Mouse (Mus musculus): ENCODE data around the gene Zdhhc8.

Gene Zdhhc8

GRCm38 (mm10) chr16:18231047-18231446, 3.9 kb downstream of the Zdhhc8 start:
- DNase-seq (ENCODE audit: low spot score), result no peak

- DNase-seq (ENCODE audit: low spot score), result no peak
Measured at GRCm38 (mm10) chr16:18230617-18231016, 4.3 kb downstream of the Zdhhc8 start.

- DNase-seq (ENCODE audit: low spot score), result no peak
Measured at GRCm38 (mm10) chr16:18229622-18230021, 5.3 kb downstream of the Zdhhc8 start.

DNA sequence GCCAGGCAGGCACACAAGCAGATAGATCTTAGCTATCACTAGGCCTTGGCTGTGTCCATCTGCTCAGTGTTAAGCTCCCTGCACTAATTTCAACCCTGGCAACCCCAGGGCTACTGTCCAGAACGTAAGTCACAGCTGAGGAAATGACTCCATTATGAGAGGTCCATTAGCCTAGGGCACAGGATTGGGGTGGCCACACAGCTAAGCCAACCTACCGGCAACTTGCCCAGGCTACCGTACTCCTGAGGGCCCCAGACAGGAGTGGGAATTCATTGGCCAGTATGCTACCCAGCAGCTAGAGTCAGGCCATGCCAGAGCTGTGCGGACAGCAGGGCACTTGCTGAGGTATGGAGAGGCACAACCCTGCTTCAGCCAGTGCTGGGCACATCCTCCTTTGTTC, 6.1 kb downstream of the Zdhhc8 start:
- DNase-seq (ENCODE audit: low spot score), result no peak

- DNase-seq (ENCODE audit: low spot score), result no peak
Measured at GRCm38 (mm10) chr16:18227897-18228422, 7.0 kb downstream of the Zdhhc8 start.

DNA sequence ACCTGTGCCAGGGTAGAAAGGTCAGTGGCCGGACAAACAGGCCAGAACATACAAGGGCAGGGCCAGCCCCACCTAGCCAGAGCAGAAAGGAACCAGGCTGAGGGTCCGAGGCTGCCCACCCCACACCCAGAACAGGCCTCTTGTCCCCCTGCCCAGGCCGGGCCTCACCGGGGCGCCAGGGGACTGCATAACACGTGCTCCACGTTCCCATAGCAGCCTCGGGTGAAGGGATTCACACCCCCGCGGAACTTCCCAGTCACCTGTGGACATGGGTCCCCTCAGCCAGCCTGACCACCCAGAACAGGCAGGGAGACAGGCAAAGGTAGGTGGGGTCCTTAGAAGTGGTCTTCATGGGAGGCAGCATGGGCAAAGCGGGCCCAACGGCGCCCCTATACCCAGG, 7.7 kb downstream of the Zdhhc8 start:
- DNase-seq (ENCODE audit: low spot score), result no peak

GRCm38 (mm10) chr16:18222188-18222587, 12.7 kb downstream of the Zdhhc8 start:
- no peak for DNase-seq (ENCODE audit: low spot score)

- DNase-seq (ENCODE audit: low spot score), result no peak
Measured at GRCm38 (mm10) chr16:18221543-18221898, 13.4 kb downstream of the Zdhhc8 start.

GRCm38 (mm10) chr16:18220856-18221542, 13.9 kb downstream of the Zdhhc8 start:
- no peak for DNase-seq (ENCODE audit: low spot score)

- DNase-seq (ENCODE audit: low spot score), result no peak
Measured at GRCm38 (mm10) chr16:18220001-18220400, 14.9 kb downstream of the Zdhhc8 start.

DNA sequence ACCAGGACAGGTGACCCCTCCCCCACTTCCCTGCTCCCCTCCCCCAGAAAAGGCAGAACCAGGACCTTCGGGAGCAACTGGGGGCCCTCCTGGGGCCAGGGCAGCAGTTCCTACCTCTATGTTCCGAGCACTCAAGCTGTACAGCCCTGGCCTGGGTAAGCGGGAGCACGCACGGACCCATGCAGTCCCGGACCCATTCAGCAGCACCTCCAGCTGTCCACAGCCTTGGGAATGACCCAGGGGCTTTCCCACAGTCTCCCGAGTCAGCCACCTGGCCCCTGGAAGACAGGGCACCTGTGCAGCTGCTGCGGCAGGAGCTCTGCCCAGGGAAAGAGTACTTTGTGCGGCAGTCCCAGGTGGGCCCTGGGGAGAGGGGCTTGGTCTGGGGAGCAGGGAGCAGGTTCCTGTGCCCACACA, 16.3 kb downstream of the Zdhhc8 start:
- no peak for DNase-seq (ENCODE audit: low spot score)

DNA sequence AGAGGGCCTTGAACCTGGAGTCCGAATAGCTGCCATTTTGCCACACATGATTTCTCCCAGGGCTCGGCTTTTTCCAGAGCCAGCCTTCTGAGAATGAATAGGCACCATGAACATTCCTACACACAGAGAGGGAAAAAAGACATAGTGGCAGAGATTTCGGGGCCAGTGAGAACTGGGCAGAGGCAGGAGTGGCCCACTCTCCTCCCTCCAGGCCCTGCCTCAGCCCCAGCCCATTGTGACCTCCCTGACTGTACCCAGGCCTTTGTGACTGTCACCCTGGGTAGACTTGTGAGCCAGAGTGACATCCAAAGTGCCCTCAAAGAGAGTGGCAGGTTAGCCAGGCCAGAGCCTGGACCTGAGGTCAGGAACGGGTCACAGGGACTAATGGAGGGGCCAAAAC, 17.4 kb downstream of the Zdhhc8 start, which contains the start of gene Ccdc188:
Gene Ccdc188, plus strand, starts transcription at position 301 of the 400 bp plus-strand sequence.
- DNase-seq (ENCODE audit: low spot score), result no peak

GRCm38 (mm10) chr16:18214858-18215257, 20.1 kb downstream of the Zdhhc8 start:
- DNase-seq (ENCODE audit: low spot score), result no peak

DNA sequence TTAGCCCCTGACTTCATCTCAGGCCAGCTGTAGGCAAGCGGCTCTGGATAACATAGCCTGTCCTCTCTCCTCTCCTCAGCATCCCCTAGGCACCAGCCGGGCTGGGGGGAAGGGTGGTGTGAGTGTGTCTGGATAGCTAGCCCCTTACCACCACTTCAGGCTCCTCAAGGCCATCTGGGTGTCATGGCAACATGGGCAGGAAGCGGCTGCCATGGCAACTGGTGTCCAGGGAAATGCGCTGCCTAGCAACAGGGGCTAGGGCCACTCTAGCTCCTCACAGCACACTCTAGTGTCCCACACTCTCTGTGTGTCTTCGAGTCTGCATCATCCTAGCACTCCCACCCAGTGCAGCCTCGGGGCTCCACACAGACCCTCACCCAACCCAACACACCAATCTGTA, 21.2 kb downstream of the Zdhhc8 start:
- no peak for DNase-seq (ENCODE audit: low spot score)

GRCm38 (mm10) chr16:18211417-18212171, 23.3 kb downstream of the Zdhhc8 start:
- peak; percentile 88 for DNase-seq (ENCODE audit: low spot score)

DNA sequence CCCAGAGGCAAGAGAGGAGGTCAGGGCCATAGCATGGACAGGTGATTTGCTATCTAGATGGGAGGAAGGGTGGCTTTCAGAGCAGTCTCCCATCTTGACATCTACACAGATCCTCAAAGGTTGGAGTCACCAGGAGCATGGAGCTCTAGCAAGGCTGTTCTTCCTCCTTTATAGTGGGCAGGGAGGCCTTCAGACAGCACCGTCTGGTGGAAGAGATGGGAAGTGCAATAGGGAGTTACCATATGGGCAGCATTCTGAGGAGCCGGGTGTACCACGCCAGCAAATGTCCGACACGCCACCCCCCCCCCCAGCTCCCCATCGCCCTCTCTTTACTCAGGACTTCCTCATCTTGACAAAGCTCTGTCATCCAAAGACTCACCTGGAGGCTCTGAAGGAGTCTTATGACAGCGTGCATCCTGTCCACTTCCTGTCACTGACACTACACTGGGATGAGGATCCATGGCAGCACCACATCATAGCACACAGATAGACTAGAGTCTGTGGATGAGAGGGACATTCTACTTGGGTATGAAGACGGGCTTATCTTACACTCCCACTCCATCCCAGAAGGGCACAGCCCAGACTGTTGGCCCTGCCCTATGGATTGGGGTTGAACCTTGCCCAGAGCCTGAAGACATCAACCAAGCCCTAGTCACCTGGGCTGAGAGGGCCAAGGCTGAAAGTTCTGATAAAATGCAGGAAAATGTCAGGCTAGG, 24.1 kb downstream of the Zdhhc8 start:
- peak; percentile 75 for DNase-seq (ENCODE audit: low spot score)

DNA sequence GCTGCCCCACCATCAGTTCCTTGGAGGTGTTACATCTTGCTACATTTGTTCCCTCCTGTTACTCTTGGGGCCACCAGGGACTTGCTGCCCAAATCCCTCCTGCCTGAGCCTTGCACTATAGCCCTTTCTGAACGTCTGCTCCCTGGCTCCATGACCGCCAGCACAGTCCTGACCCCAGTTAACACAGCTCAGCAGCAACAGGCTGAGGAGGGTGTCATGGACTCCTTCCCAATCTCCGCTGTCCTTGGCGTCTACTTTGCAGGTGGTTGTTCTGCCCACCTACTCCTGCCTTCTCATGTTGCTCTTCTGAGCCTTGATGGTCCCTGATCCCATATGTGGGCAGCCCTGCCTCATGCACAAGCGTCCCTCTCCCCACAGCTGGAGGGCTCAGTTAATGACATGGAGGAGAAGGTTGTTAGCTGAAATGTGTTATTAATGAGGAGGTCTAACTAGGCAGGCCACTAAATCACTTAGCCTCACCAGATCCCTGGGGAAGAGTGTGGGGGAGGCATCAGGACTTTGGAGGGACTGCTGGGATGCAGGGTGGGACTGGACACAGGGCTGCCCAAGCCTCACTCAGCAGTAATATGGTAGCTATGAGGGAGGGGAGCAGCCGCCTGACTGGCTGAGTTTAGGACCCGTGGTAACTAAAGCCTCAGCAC, 31.4 kb downstream of the Zdhhc8 start:
- no peak for DNase-seq (ENCODE audit: low spot score)

DNA sequence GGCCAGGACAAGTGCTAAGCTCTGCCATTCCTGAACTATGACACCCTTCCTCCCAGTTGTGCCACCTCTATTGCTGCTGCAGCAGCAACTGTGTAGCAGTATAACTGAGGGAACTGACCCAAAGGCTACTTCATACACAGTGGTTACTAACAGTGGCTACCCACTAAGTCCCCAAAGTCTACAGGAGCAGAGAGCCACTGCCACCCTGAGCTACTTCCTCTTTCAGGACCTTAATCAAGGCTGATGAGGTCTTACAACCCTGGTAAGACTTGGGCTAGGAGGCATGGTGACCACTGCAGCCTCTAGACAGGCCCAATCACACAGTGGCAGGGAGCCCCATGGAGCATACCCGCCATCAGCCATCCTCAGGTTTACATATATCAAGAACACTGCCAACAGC, 32.9 kb downstream of the Zdhhc8 start:
- no peak for DNase-seq (ENCODE audit: low spot score)

GRCm38 (mm10) chr16:18201620-18202019, 33.3 kb downstream of the Zdhhc8 start:
- no peak for DNase-seq (ENCODE audit: low spot score)

DNA sequence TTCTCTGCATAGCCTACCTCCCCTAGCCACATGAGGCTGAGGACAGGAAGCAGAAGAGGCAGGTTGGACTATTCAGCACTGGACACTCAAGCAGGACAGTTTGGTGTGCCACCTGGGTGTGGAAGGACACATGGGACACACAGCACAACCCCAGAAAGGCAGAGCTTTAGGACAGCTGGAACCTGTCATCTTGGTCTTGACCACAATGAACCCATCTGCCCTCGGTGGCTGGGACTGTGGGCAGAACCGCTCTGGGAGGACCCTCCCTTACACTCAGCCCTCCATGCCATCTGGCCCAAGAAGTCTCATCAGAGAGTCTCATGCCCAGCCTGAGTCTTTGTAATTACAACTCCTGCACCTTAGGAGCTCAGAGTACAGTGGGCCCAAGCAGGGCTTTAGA, 34.9 kb downstream of the Zdhhc8 start:
- DNase-seq (ENCODE audit: low spot score), result no peak

DNA sequence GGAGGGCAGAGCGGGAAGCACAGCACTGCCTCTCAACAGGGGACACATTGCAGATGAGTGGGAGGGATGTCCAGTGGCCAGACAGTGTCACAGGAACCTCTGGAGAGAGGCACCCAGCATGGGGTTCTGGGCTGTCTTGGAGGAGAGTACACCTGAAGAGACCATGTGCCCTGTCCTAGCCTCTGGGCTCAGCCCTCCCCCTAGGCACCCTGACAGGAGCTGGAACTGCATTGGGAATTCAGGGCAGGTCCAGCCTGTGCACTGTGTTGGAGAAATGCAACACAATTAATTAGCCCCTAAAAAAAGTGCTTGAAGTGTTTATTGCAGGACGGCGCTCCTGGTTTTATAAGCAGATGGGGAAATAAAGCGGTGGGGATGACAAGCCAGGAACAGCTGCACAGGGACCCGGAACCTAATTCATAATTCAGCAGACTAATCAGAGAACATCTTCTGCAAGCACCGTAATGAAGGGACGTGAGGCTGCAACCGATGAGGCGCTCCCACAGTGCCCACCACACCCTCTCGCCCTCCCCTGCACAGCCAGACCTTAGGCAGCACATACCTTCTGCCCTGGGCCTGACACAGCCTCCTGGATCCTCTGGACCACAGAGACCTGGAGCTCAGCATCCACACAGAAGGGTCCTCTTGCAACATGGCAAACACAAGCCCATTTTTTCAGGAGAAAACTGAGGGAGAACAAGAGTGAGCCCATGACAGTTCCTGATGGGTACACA, 36.4 kb downstream of the Zdhhc8 start:
- DNase-seq (ENCODE audit: low spot score), result no peak

GRCm38 (mm10) chr16:18197881-18198280, 37.1 kb downstream of the Zdhhc8 start:
- no peak for DNase-seq (ENCODE audit: low spot score)

Measured in ovary, postnatal 14 days (tissue).